Mouse (Mus musculus): ENCODE data around the gene Sfxn5. TPM values are rescaled to one million over a fixed set of nuclear protein-coding genes. Genes with fewer than 3 reads are reported as not detected.

The Sfxn5 gene
- polyA plus RNA-seq, 1 experiment = 3.5 TPM

- no peak overlapping the region for H3K4me3 ChIP-seq (ENCODE audit: extremely low read depth, insufficient read depth, insufficient read length)
- WGBS = 13% methylated on average over 4 of the region's 4 CpGs
- no peaks in the 10 kb centered on the region for H3K36me3 ChIP-seq (ENCODE audit: control insufficient read depth, insufficient read depth, low read length)
- H3K27ac ChIP-seq (ENCODE audit: insufficient read depth, low read length) = no peak overlapping the region
- H3K27me3 ChIP-seq (ENCODE audit: control insufficient read depth, insufficient read depth, low read length) = no peaks in the 10 kb centered on the region
- no peaks in the 10 kb centered on the region for H3K4me1 ChIP-seq (ENCODE audit: control insufficient read depth, insufficient read depth, insufficient read length)
- peak in 1 of 2 experiments; percentile 26 for DNase-seq (ENCODE audit: low read depth in 1 of 2, low spot score in 2 of 2)
- TF ChIP-seq POLR2A (IDR thresholded peaks at IDR 0.05; ENCODE audit: low read depth, low read length) = no peak
- peak; percentile 37; the same call in 1 of the 2 replicates for TF ChIP-seq CTCF (IDR thresholded peaks at IDR 0.05; ENCODE audit: extremely low read depth, insufficient read depth, insufficient read length, insufficient replicate concordance)
Observed at GRCm38 (mm10) chr6:85239044-85239489, 94.2 kb downstream of the Sfxn5 start.

GRCm38 (mm10) chr6:85237595-85238337, 95.5 kb downstream of the Sfxn5 start:
- H3K27ac ChIP-seq (ENCODE audit: insufficient read depth, low read length) = no peak overlapping the region
- H3K4me1 ChIP-seq (ENCODE audit: control insufficient read depth, insufficient read depth, insufficient read length) = no peaks in the 10 kb centered on the region
- WGBS = 64% methylated on average over 10 of the region's 10 CpGs
- no peaks in the 10 kb centered on the region for H3K27me3 ChIP-seq (ENCODE audit: control insufficient read depth, insufficient read depth, low read length)
- H3K36me3 ChIP-seq (ENCODE audit: control insufficient read depth, insufficient read depth, low read length) = no peaks in the 10 kb centered on the region
- H3K4me3 ChIP-seq (ENCODE audit: extremely low read depth, insufficient read depth, insufficient read length) = no peak overlapping the region
- TF ChIP-seq POLR2A (IDR thresholded peaks at IDR 0.05; ENCODE audit: low read depth, low read length) (no peak), CTCF (IDR thresholded peaks at IDR 0.05; ENCODE audit: extremely low read depth, insufficient read depth, insufficient read length, insufficient replicate concordance) (no peak)
- DNase-seq (ENCODE audit: low read depth in 1 of 2, low spot score in 2 of 2) = no peak

GRCm38 (mm10) chr6:85237001-85237400, 96.2 kb downstream of the Sfxn5 start:
- Histone ChIP-seq H3K4me3 (ENCODE audit: extremely low read depth, insufficient read depth, insufficient read length) (no peak overlapping the region), H3K27me3 (ENCODE audit: control insufficient read depth, insufficient read depth, low read length) (no peaks in the 10 kb centered on the region), H3K27ac (ENCODE audit: insufficient read depth, low read length) (no peak overlapping the region), H3K4me1 (ENCODE audit: control insufficient read depth, insufficient read depth, insufficient read length) (no peaks in the 10 kb centered on the region), H3K36me3 (ENCODE audit: control insufficient read depth, insufficient read depth, low read length) (no peaks in the 10 kb centered on the region)
- 55% methylated on average over 5 of the region's 5 CpGs for WGBS
- TF ChIP-seq CTCF (IDR thresholded peaks at IDR 0.05; ENCODE audit: extremely low read depth, insufficient read depth, insufficient read length, insufficient replicate concordance) (peak; percentile 38; the same call in 1 of the 2 replicates), POLR2A (IDR thresholded peaks at IDR 0.05; ENCODE audit: low read depth, low read length) (no peak)
- DNase-seq (ENCODE audit: low read depth in 1 of 2, low spot score in 2 of 2) = no peak

- no peak for DNase-seq (ENCODE audit: low read depth in 1 of 2, low spot score in 2 of 2)
- H3K27ac ChIP-seq (ENCODE audit: insufficient read depth, low read length) = no peak overlapping the region
- H3K4me1 ChIP-seq (ENCODE audit: control insufficient read depth, insufficient read depth, insufficient read length) = no peaks in the 10 kb centered on the region
- H3K36me3 ChIP-seq (ENCODE audit: control insufficient read depth, insufficient read depth, low read length) = no peaks in the 10 kb centered on the region
- no peaks in the 10 kb centered on the region for H3K27me3 ChIP-seq (ENCODE audit: control insufficient read depth, insufficient read depth, low read length)
- TF ChIP-seq CTCF (IDR thresholded peaks at IDR 0.05; ENCODE audit: extremely low read depth, insufficient read depth, insufficient read length, insufficient replicate concordance) (no peak), POLR2A (IDR thresholded peaks at IDR 0.05; ENCODE audit: low read depth, low read length) (no peak)
- no peak overlapping the region for H3K4me3 ChIP-seq (ENCODE audit: extremely low read depth, insufficient read depth, insufficient read length)
- WGBS = 83% methylated on average over 5 of the region's 5 CpGs
Observed at GRCm38 (mm10) chr6:85234796-85235195, 98.4 kb downstream of the Sfxn5 start.

- no peaks in the 10 kb centered on the region for H3K4me1 ChIP-seq (ENCODE audit: control insufficient read depth, insufficient read depth, insufficient read length)
Observed at GRCm38 (mm10) chr6:85232836-85233623, 100.2 kb downstream of the Sfxn5 start.

GRCm38 (mm10) chr6:85232045-85232444, 101.2 kb downstream of the Sfxn5 start:
- TF ChIP-seq CTCF (IDR thresholded peaks at IDR 0.05; ENCODE audit: extremely low read depth, insufficient read depth, insufficient read length, insufficient replicate concordance) (no peak), POLR2A (IDR thresholded peaks at IDR 0.05; ENCODE audit: low read depth, low read length) (no peak)
- WGBS = 75% methylated on average over 4 of the region's 4 CpGs

More at GRCm38 (mm10) chr6:85232836-85233623, 100.2 kb downstream of the Sfxn5 start:
- H3K4me3 ChIP-seq (ENCODE audit: extremely low read depth, insufficient read depth, insufficient read length) = no peak overlapping the region
- WGBS = 65% methylated on average over 7 of the region's 7 CpGs
- H3K27me3 ChIP-seq (ENCODE audit: control insufficient read depth, insufficient read depth, low read length) = no peaks in the 10 kb centered on the region
- H3K27ac ChIP-seq (ENCODE audit: insufficient read depth, low read length) = no peak overlapping the region
- TF ChIP-seq POLR2A (IDR thresholded peaks at IDR 0.05; ENCODE audit: low read depth, low read length) (no peak), CTCF (IDR thresholded peaks at IDR 0.05; ENCODE audit: extremely low read depth, insufficient read depth, insufficient read length, insufficient replicate concordance) (no peak)
- no peak for DNase-seq (ENCODE audit: low read depth in 1 of 2, low spot score in 2 of 2)
- H3K36me3 ChIP-seq (ENCODE audit: control insufficient read depth, insufficient read depth, low read length) = no peaks in the 10 kb centered on the region

More at GRCm38 (mm10) chr6:85232045-85232444, 101.2 kb downstream of the Sfxn5 start:
- Histone ChIP-seq H3K4me1 (ENCODE audit: control insufficient read depth, insufficient read depth, insufficient read length) (no peaks in the 10 kb centered on the region), H3K36me3 (ENCODE audit: control insufficient read depth, insufficient read depth, low read length) (no peaks in the 10 kb centered on the region), H3K27me3 (ENCODE audit: control insufficient read depth, insufficient read depth, low read length) (no peaks in the 10 kb centered on the region), H3K27ac (ENCODE audit: insufficient read depth, low read length) (no peak overlapping the region), H3K4me3 (ENCODE audit: extremely low read depth, insufficient read depth, insufficient read length) (no peak overlapping the region)
- DNase-seq (ENCODE audit: low read depth in 1 of 2, low spot score in 2 of 2) = no peak

All from spleen, adult 2 months (tissue).